Mouse (Mus musculus): ENCODE results near the gene Ly6g6f.

DNA sequence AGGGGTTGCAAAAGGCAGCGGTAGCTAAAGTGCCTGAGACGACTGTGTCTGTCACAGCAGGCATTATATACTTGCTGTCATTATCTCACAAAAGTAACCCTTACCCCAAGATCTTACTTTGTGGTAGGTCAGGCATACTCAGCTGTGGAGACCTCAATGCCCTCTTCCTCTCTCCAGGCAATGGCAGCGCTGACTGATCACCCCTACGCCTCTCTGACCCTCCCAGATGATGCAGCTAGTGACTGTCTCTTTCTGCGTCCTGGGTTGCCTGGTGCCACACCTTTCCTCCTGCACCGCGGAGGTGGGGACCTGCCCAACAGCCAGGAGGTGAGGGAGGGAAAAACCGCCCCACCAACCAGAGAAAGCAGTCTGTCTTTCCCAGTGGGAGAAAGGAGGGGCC, 24.1 kb downstream of the Ly6g6f start:
- TF ChIP-seq CTCF (conservative IDR thresholded peaks at IDR 0.05 in 1 of 2, IDR thresholded peaks at IDR 0.05 in 1 of 2; ENCODE audit: low read depth in 2 of 2, low read length in 2 of 2) = no peak
- TF ChIP-seq MXI1 (IDR thresholded peaks at IDR 0.05; ENCODE audit: low read depth, low read length) = no peak
- TF ChIP-seq MAX (IDR thresholded peaks at IDR 0.05; ENCODE audit: low read length) = no peak
- no peak for TF ChIP-seq CHD2 (IDR thresholded peaks at IDR 0.05; ENCODE audit: low read length)
- no peak for TF ChIP-seq NELFE (IDR thresholded peaks at IDR 0.05; ENCODE audit: low read depth, low read length)
- TF ChIP-seq POLR2A (IDR thresholded peaks at IDR 0.05; ENCODE audit: low read depth, low read length) = no peak
- no peak for TF ChIP-seq ZMIZ1 (IDR thresholded peaks at IDR 0.05; ENCODE audit: low read depth, low read length)
- TF ChIP-seq HCFC1 (IDR thresholded peaks at IDR 0.05; ENCODE audit: low read depth, low read length) = no peak
- no peak for TF ChIP-seq USF1 (IDR thresholded peaks at IDR 0.05; ENCODE audit: low read depth, low read length)
